Mouse (Mus musculus): ENCODE results near the gene Zbtb16. TPM values are rescaled to one million over a fixed set of nuclear protein-coding genes. Genes with fewer than 3 reads are reported as not detected.

Zbtb16 gene
- polyA plus RNA-seq, 1 experiment from 2014 or later: 9.7 TPM

GRCm38 (mm10) chr9:48731651-48732536, 104.1 kb downstream of the Zbtb16 start:
- Histone ChIP-seq H3K4me1 (peaks cover 88% of the 10 kb centered on the region), H3K9ac (replicated peaks) (no peak overlapping the region), H3K4me2 (no peak overlapping the region), H3K4me3 (replicated peaks) (no peak overlapping the region), H3K27me3 (replicated peaks) (peaks cover 4% of the 10 kb centered on the region; the same call in 1 of the 2 replicates), H3K36me3 (no peaks in the 10 kb centered on the region), H3K27ac (replicated peaks) (no peak overlapping the region), H3K9me3 (replicated peaks) (no peaks in the 10 kb centered on the region)
- no peak for ATAC-seq (ENCODE audit: low FRiP score)
- WGBS: 76% methylated on average over 8 of the region's 8 CpGs

GRCm38 (mm10) chr9:48730446-48730979, 105.5 kb downstream of the Zbtb16 start:
- 61% methylated on average over 10 of the region's 10 CpGs for WGBS
- peaks cover 75% of the 10 kb centered on the region for H3K4me1 ChIP-seq
- H3K27ac ChIP-seq (replicated peaks): no peak overlapping the region
- no peak overlapping the region for H3K4me2 ChIP-seq
- no peak overlapping the region for H3K9ac ChIP-seq (replicated peaks)
- H3K36me3 ChIP-seq: no peaks in the 10 kb centered on the region
- H3K27me3 ChIP-seq (replicated peaks): peaks cover 4% of the 10 kb centered on the region; the same call in 1 of the 2 replicates
- no peak overlapping the region for H3K4me3 ChIP-seq (replicated peaks)
- H3K9me3 ChIP-seq (replicated peaks): no peaks in the 10 kb centered on the region
- no peak for ATAC-seq (ENCODE audit: low FRiP score)

- peaks cover 4% of the 10 kb centered on the region; the same call in 1 of the 2 replicates for H3K27me3 ChIP-seq (replicated peaks)
- WGBS: 49% methylated on average over 3 of the region's 3 CpGs
- H3K9ac ChIP-seq (replicated peaks): no peak overlapping the region
- H3K27ac ChIP-seq (replicated peaks): no peak overlapping the region
- H3K9me3 ChIP-seq (replicated peaks): no peaks in the 10 kb centered on the region
- ATAC-seq (ENCODE audit: low FRiP score): no peak
- no peaks in the 10 kb centered on the region for H3K36me3 ChIP-seq
- no peak overlapping the region for H3K4me2 ChIP-seq
- H3K4me3 ChIP-seq (replicated peaks): no peak overlapping the region
- peaks cover 64% of the 10 kb centered on the region for H3K4me1 ChIP-seq
Observed at GRCm38 (mm10) chr9:48729471-48729870, 106.6 kb downstream of the Zbtb16 start.

- Histone ChIP-seq H3K9me3 (replicated peaks) (no peaks in the 10 kb centered on the region), H3K4me3 (replicated peaks) (no peak overlapping the region), H3K27ac (replicated peaks) (no peak overlapping the region), H3K4me1 (peaks cover 60% of the 10 kb centered on the region), H3K9ac (replicated peaks) (no peak overlapping the region), H3K36me3 (no peaks in the 10 kb centered on the region), H3K27me3 (replicated peaks) (peaks cover 4% of the 10 kb centered on the region; the same call in 1 of the 2 replicates), H3K4me2 (no peak overlapping the region)
- 43% methylated on average over 13 of the region's 13 CpGs for WGBS
- no peak for ATAC-seq (ENCODE audit: low FRiP score)
Observed at GRCm38 (mm10) chr9:48728731-48729123, 107.3 kb downstream of the Zbtb16 start.

GRCm38 (mm10) chr9:48728083-48728730, 107.8 kb downstream of the Zbtb16 start:
- no peak overlapping the region for H3K4me2 ChIP-seq
- ATAC-seq (ENCODE audit: low FRiP score): no peak
- H3K4me1 ChIP-seq: peaks cover 60% of the 10 kb centered on the region
- H3K9me3 ChIP-seq (replicated peaks): no peaks in the 10 kb centered on the region
- no peak overlapping the region for H3K9ac ChIP-seq (replicated peaks)
- no peaks in the 10 kb centered on the region for H3K36me3 ChIP-seq
- no peak overlapping the region for H3K27ac ChIP-seq (replicated peaks)
- H3K27me3 ChIP-seq (replicated peaks): peaks cover 4% of the 10 kb centered on the region; the same call in 1 of the 2 replicates
- WGBS: 26% methylated on average over 10 of the region's 10 CpGs
- no peak overlapping the region for H3K4me3 ChIP-seq (replicated peaks)

GRCm38 (mm10) chr9:48726341-48726740, 109.7 kb downstream of the Zbtb16 start:
- H3K4me2 ChIP-seq: no peak overlapping the region
- H3K4me3 ChIP-seq (replicated peaks): no peak overlapping the region
- no peak overlapping the region for H3K9ac ChIP-seq (replicated peaks)
- H3K9me3 ChIP-seq (replicated peaks): no peaks in the 10 kb centered on the region
- no peak overlapping the region for H3K27ac ChIP-seq (replicated peaks)
- ATAC-seq (ENCODE audit: low FRiP score): no peak
- H3K27me3 ChIP-seq (replicated peaks): no peaks in the 10 kb centered on the region; the same call in 1 of the 2 replicates
- no peaks in the 10 kb centered on the region for H3K36me3 ChIP-seq
- peaks cover 48% of the 10 kb centered on the region for H3K4me1 ChIP-seq
- WGBS: 89% methylated on average over 8 of the region's 8 CpGs

- H3K36me3 ChIP-seq: no peaks in the 10 kb centered on the region
- WGBS: 74% methylated on average over 4 of the region's 4 CpGs
- H3K4me1 ChIP-seq: peaks cover 44% of the 10 kb centered on the region
- no peak overlapping the region for H3K9ac ChIP-seq (replicated peaks)
- no peak overlapping the region for H3K27ac ChIP-seq (replicated peaks)
- no peak overlapping the region for H3K4me3 ChIP-seq (replicated peaks)
- no peaks in the 10 kb centered on the region for H3K27me3 ChIP-seq (replicated peaks)
- no peak overlapping the region for H3K4me2 ChIP-seq
- no peak for ATAC-seq (ENCODE audit: low FRiP score)
- H3K9me3 ChIP-seq (replicated peaks): no peaks in the 10 kb centered on the region
Observed at GRCm38 (mm10) chr9:48725918-48726317, 110.1 kb downstream of the Zbtb16 start.

- no peak overlapping the region for H3K9ac ChIP-seq (replicated peaks)
- H3K27me3 ChIP-seq (replicated peaks): no peaks in the 10 kb centered on the region
- no peaks in the 10 kb centered on the region for H3K36me3 ChIP-seq
- no peak for ATAC-seq (ENCODE audit: low FRiP score)
- H3K4me2 ChIP-seq: no peak overlapping the region
- H3K27ac ChIP-seq (replicated peaks): no peak overlapping the region
- peaks cover 44% of the 10 kb centered on the region for H3K4me1 ChIP-seq
- H3K4me3 ChIP-seq (replicated peaks): no peak overlapping the region
- no peaks in the 10 kb centered on the region for H3K9me3 ChIP-seq (replicated peaks)
- 92% methylated on average over 6 of the region's 6 CpGs for WGBS
Observed at GRCm38 (mm10) chr9:48725161-48725560, 110.9 kb downstream of the Zbtb16 start.

GRCm38 (mm10) chr9:48724733-48725132, 111.3 kb downstream of the Zbtb16 start:
- H3K9ac ChIP-seq (replicated peaks): no peak overlapping the region
- H3K4me2 ChIP-seq: no peak overlapping the region
- no peak overlapping the region for H3K4me3 ChIP-seq (replicated peaks)
- no peaks in the 10 kb centered on the region for H3K27me3 ChIP-seq (replicated peaks)
- no peaks in the 10 kb centered on the region for H3K36me3 ChIP-seq
- H3K27ac ChIP-seq (replicated peaks): no peak overlapping the region
- H3K4me1 ChIP-seq: peaks cover 44% of the 10 kb centered on the region
- no peak for ATAC-seq (ENCODE audit: low FRiP score)
- H3K9me3 ChIP-seq (replicated peaks): no peaks in the 10 kb centered on the region
- WGBS: 80% methylated on average over 3 of the region's 3 CpGs

- Histone ChIP-seq H3K4me1 (peaks cover 34% of the 10 kb centered on the region), H3K9me3 (replicated peaks) (no peaks in the 10 kb centered on the region), H3K4me3 (replicated peaks) (no peak overlapping the region), H3K27me3 (replicated peaks) (no peaks in the 10 kb centered on the region), H3K27ac (replicated peaks) (peak overlapping the region; percentile 28; the same call in 1 of the 2 replicates), H3K4me2 (no peak overlapping the region), H3K9ac (replicated peaks) (no peak overlapping the region), H3K36me3 (no peaks in the 10 kb centered on the region)
- WGBS: 64% methylated on average over 10 of the region's 10 CpGs
- ATAC-seq (ENCODE audit: low FRiP score): no peak
Observed at GRCm38 (mm10) chr9:48723511-48724304, 112.3 kb downstream of the Zbtb16 start.

- WGBS: 53% methylated on average over 3 of the region's 3 CpGs
- H3K27ac ChIP-seq (replicated peaks): no peak overlapping the region
Observed at GRCm38 (mm10) chr9:48723025-48723424, 113.0 kb downstream of the Zbtb16 start.

More at GRCm38 (mm10) chr9:48723025-48723424, 113.0 kb downstream of the Zbtb16 start:
- Histone ChIP-seq H3K4me3 (replicated peaks) (no peak overlapping the region), H3K4me2 (no peak overlapping the region), H3K9ac (replicated peaks) (no peak overlapping the region), H3K27me3 (replicated peaks) (no peaks in the 10 kb centered on the region), H3K4me1 (peaks cover 27% of the 10 kb centered on the region), H3K36me3 (no peaks in the 10 kb centered on the region), H3K9me3 (replicated peaks) (no peaks in the 10 kb centered on the region)
- no peak for ATAC-seq (ENCODE audit: low FRiP score)
